Mouse (Mus musculus) brain, embryonic 18.5 days (tissue): ENCODE data around the gene Pkp3.
"Not testable (repeated sequence)": the region's sequence is repeated elsewhere in the genome, so short reads cannot be mapped to it uniquely, and the experiment has no call there.

Source experiments
- DNase-seq: peaks from one replicate; pipeline ENCODE4 v3.0.0-alpha.2; 2012; ENCODE audit warnings: low read depth, low spot score

Gene Pkp3

GRCm38 (mm10) chr7:141077841-141078240 is at the start of gene Pkp3:
Gene Pkp3 (plus strand): TSS chr7:141078218.
- DNase-seq: no peak

- DNase-seq: no peak
Measured at GRCm38 (mm10) chr7:141028831-141029230, 49.2 kb upstream of the Pkp3 start, which contains the start of gene Gm17387. Gene Gm17387 (plus strand): TSS chr7:141029131.

GRCm38 (mm10) chr7:141030390-141030789 is 47.6 kb upstream of the Pkp3 start:
- no peak for DNase-seq

- no peak for DNase-seq
Measured at GRCm38 (mm10) chr7:141032458-141033167, 45.4 kb upstream of the Pkp3 start.

GRCm38 (mm10) chr7:141036624-141037023 is 41.4 kb upstream of the Pkp3 start:
- not testable (repeated sequence) for DNase-seq

GRCm38 (mm10) chr7:141038090-141039032 is 39.7 kb upstream of the Pkp3 start:
- DNase-seq: no peak

- no peak for DNase-seq
Measured at GRCm38 (mm10) chr7:141039386-141040107, 38.5 kb upstream of the Pkp3 start.

GRCm38 (mm10) chr7:141040867-141041606 is 37.0 kb upstream of the Pkp3 start:
- no peak for DNase-seq

- no peak for DNase-seq
Measured at GRCm38 (mm10) chr7:141041661-141042060, 36.4 kb upstream of the Pkp3 start.

- no peak for DNase-seq
Measured at GRCm38 (mm10) chr7:141042539-141042938, 35.5 kb upstream of the Pkp3 start.

GRCm38 (mm10) chr7:141046931-141047580 is 31.0 kb upstream of the Pkp3 start:
- DNase-seq: no peak

GRCm38 (mm10) chr7:141047581-141048225 is 30.3 kb upstream of the Pkp3 start:
- no peak for DNase-seq

- peak; percentile 79 for DNase-seq
Measured at GRCm38 (mm10) chr7:141048226-141049218, 29.5 kb upstream of the Pkp3 start.

- DNase-seq: no peak
Measured at GRCm38 (mm10) chr7:141049326-141049725, 28.7 kb upstream of the Pkp3 start.

GRCm38 (mm10) chr7:141051060-141051685 is 26.8 kb upstream of the Pkp3 start:
- no peak for DNase-seq

GRCm38 (mm10) chr7:141052016-141052415 is 26.0 kb upstream of the Pkp3 start:
- DNase-seq: no peak

- DNase-seq: no peak
Measured at GRCm38 (mm10) chr7:141052421-141052820, 25.6 kb upstream of the Pkp3 start.

- no peak for DNase-seq
Measured at GRCm38 (mm10) chr7:141055785-141056184, 22.2 kb upstream of the Pkp3 start.
